In the genomic region with DNA sequence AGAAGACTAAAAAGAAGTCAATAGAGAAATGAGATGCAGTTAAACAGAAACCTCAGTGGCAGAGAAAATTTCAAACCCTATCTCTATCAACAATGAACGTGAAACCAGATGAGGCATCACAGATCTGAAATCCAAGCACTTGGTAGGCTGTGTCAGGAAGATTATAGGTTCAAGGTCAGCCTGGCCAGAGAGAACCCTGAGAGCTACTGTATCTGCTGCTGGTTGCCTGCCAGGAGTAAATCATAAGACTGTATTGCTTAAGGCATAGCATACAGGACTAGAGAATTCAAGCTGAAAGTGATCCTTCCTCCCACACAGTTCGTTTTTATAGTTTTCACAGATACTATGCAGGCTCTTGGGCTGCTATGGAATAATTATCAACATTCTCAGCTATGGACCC, we compare ENCODE assay signal across 21 mouse cellular contexts.
"Had no signal": no experiment of that assay in that cellular context is flagged by ENCODE, and none has a peak within 500 bp of the region (broad histone marks: within the 10 kb centered on the region; RNA-seq: fewer than 3 reads in every experiment).

No protein-coding gene starts in this region.

- H3K27ac ChIP-seq: limb, embryonic 12.5 days; limb, embryonic 15.5 days; liver, embryonic 14.5 days; neural tube, embryonic 12.5 days; neural tube, embryonic 15.5 days; stomach, postnatal 0 days had no signal

- H3K4me3 ChIP-seq: limb, embryonic 12.5 days; limb, embryonic 15.5 days; neural tube, embryonic 12.5 days; neural tube, embryonic 15.5 days had no signal

- H3K4me1 ChIP-seq: limb, embryonic 12.5 days; limb, embryonic 15.5 days; neural tube, embryonic 12.5 days; neural tube, embryonic 15.5 days had no signal

- DNase-seq: kidney, adult 11 months; kidney, adult 9 months; kidney, postnatal 14 days; kidney, postnatal 4 days; left cerebral cortex, postnatal 4 days; liver, postnatal 0 days; lung, embryonic 14.5 days; lung, postnatal 4 days; midbrain, embryonic 14.5 days; right cerebral cortex, adult 18-20 months; right cerebral cortex, postnatal 14 days; right cerebral cortex, postnatal 4 days; thymus, adult 18-20 months; thymus, postnatal 36 days had no signal

- H3K36me3 ChIP-seq: limb, embryonic 12.5 days; limb, embryonic 15.5 days; neural tube, embryonic 12.5 days; neural tube, embryonic 15.5 days had no signal

- H3K27me3 ChIP-seq: limb, embryonic 12.5 days; limb, embryonic 15.5 days; neural tube, embryonic 12.5 days; neural tube, embryonic 15.5 days had no signal

- H3K9ac ChIP-seq: limb, embryonic 12.5 days; limb, embryonic 15.5 days; liver, embryonic 14.5 days; liver, postnatal 0 days; lung, embryonic 14.5 days; neural tube, embryonic 12.5 days; neural tube, embryonic 15.5 days had no signal

- ATAC-seq: liver, postnatal 0 days; lung, postnatal 0 days had no signal

- H3K9me3 ChIP-seq: limb, embryonic 12.5 days; limb, embryonic 15.5 days; neural tube, embryonic 12.5 days; neural tube, embryonic 15.5 days had no signal
